Mouse (Mus musculus) CH12.LX (cell line): ENCODE measurements around the gene Jak1. TPM values are rescaled to one million over a fixed set of nuclear protein-coding genes. Genes with fewer than 3 reads are reported as not detected.

Source experiments
- DNase-seq: peaks from one replicate; pipeline ENCODE4 v3.0.0-alpha.2; 2013; ENCODE audit errors: extremely low read depth
- H3K27ac ChIP-seq: 2 replicates; pipeline ENCODE4 v1.5.1; 2012; ENCODE audit warnings: low read depth, mild to moderate bottlenecking, control low read depth, moderate library complexity; ENCODE audit not compliant: insufficient read depth
- H3K27me3 ChIP-seq: replicated peaks from 2 replicates; pipeline ENCODE3; 2012; ENCODE audit warnings: inconsistent platforms
- H3K36me3 ChIP-seq, 2 experiments: replicated peaks in 1 of 2; 2 replicates each; pipeline versions ENCODE3 to v1.6.1; 2012; ENCODE audit warnings: inconsistent platforms in 1 of 2, low read length in 1 of 2, mild to moderate bottlenecking in 1 of 2, mixed read lengths in 1 of 2, moderate library complexity in 1 of 2; ENCODE audit not compliant: control insufficient read depth in 1 of 2, insufficient read depth in 1 of 2
- H3K4me1 ChIP-seq, 2 experiments: 2 replicates each; pipeline ENCODE4 v1.6.1; 2012; ENCODE audit warnings: inconsistent platforms in 1 of 2, moderate library complexity in 1 of 2; ENCODE audit not compliant: insufficient read depth in 2 of 2, control insufficient read depth in 1 of 2
- H3K4me2 ChIP-seq: 2 replicates; pipeline ENCODE4 v1.6.1; 2012; ENCODE audit warnings: low read depth, mild to moderate bottlenecking, control low read depth; ENCODE audit not compliant: poor library complexity, insufficient read depth, severe bottlenecking
- H3K4me3 ChIP-seq, 3 experiments: fragments of 150-350 bp in 1 of 3; sonication (generic) in 1 of 3; replicated peaks in 1 of 3; 2 replicates each; pipeline versions ENCODE3 to v1.5.1; 2011 to 2012; ENCODE audit warnings: low read depth in 2 of 3, low read length in 2 of 3, mild to moderate bottlenecking in 2 of 3, moderate library complexity in 2 of 3, control low read depth in 1 of 3, improper control_type of control experiment in 1 of 3, inconsistent platforms in 1 of 3, mixed read lengths in 1 of 3; ENCODE audit not compliant: poor library complexity in 1 of 3
- H3K79me2 ChIP-seq: replicated peaks from 2 replicates; pipeline ENCODE4 v1.6.1; 2012; ENCODE audit warnings: mild to moderate bottlenecking, moderate library complexity; ENCODE audit not compliant: control insufficient read depth, poor library complexity, insufficient read depth, severe bottlenecking; ENCODE audit errors: extremely low read depth
- H3K9ac ChIP-seq: 2 replicates; pipeline ENCODE4 v1.6.1; 2012; ENCODE audit warnings: low read depth, mild to moderate bottlenecking, control low read depth, moderate library complexity; ENCODE audit not compliant: insufficient read depth
- H3K9me3 ChIP-seq: replicated peaks from 2 replicates; pipeline ENCODE3; 2012; ENCODE audit warnings: low read length, inconsistent platforms, mixed read lengths
- CHD1 ChIP-seq: IDR thresholded peaks from 2 replicates; pipeline ENCODE4 v1.6.1; 2012; ENCODE audit warnings: low read depth, low read length, improper control_type of control experiment, inconsistent platforms
- CHD2 ChIP-seq: IDR thresholded peaks from 2 replicates; pipeline ENCODE4 v1.6.1; 2011; ENCODE audit warnings: low read length, improper control_type of control experiment
- E2F4 ChIP-seq: IDR thresholded peaks from 2 replicates; pipeline ENCODE4 v1.6.1; 2011; ENCODE audit warnings: low read depth, low read length, improper control_type of control experiment; ENCODE audit not compliant: insufficient replicate concordance
- ELF1 ChIP-seq: IDR thresholded peaks from 2 replicates; pipeline ENCODE4 v1.6.1; 2014; ENCODE audit warnings: low read depth, mild to moderate bottlenecking, inconsistent platforms, low read length, improper control_type of control experiment
- EP300 ChIP-seq: IDR thresholded peaks from 2 replicates; pipeline ENCODE4 v1.6.1; 2011; ENCODE audit warnings: low read length, improper control_type of control experiment
- IRF4 ChIP-seq: IDR thresholded peaks from 2 replicates; pipeline ENCODE4 v1.6.1; 2014; ENCODE audit warnings: low read depth, mild to moderate bottlenecking, inconsistent platforms, low read length, improper control_type of control experiment
- JUN ChIP-seq: IDR thresholded peaks from 2 replicates; pipeline ENCODE4 v1.6.1; 2011; ENCODE audit warnings: low read depth, mild to moderate bottlenecking, low read length, improper control_type of control experiment, moderate library complexity; ENCODE audit not compliant: insufficient read depth
- JUND ChIP-seq: conservative IDR thresholded peaks from 2 replicates; pipeline ENCODE4 v1.6.1; 2011; ENCODE audit warnings: low read depth, low read length, improper control_type of control experiment
- MAX ChIP-seq: IDR thresholded peaks from 2 replicates; pipeline ENCODE4 v1.6.1; 2011; ENCODE audit warnings: low read length, improper control_type of control experiment
- MAZ ChIP-seq: IDR thresholded peaks from 2 replicates; pipeline ENCODE4 v1.6.1; 2012; ENCODE audit warnings: low read depth, mild to moderate bottlenecking, inconsistent platforms, low read length, improper control_type of control experiment, moderate library complexity
- MXI1 ChIP-seq: IDR thresholded peaks from 2 replicates; pipeline ENCODE4 v1.6.1; 2011; ENCODE audit warnings: mild to moderate bottlenecking, low read depth, low read length, improper control_type of control experiment
- POLR2A ChIP-seq: IDR thresholded peaks from 2 replicates; pipeline ENCODE4 v1.6.1; 2011; ENCODE audit warnings: low read depth, mild to moderate bottlenecking, improper control_type of control experiment, low read length
- RCOR1 ChIP-seq: conservative IDR thresholded peaks from 2 replicates; pipeline ENCODE4 v1.6.1; 2012; ENCODE audit warnings: low read depth, mild to moderate bottlenecking, inconsistent platforms, low read length, improper control_type of control experiment
- SIN3A ChIP-seq: IDR thresholded peaks from 2 replicates; pipeline ENCODE4 v1.6.1; 2012; ENCODE audit warnings: low read length, improper control_type of control experiment, inconsistent platforms
- SMC3 ChIP-seq: IDR thresholded peaks from 2 replicates; pipeline ENCODE4 v1.6.1; 2011; ENCODE audit warnings: low read depth, low read length, improper control_type of control experiment
- USF2 ChIP-seq: conservative IDR thresholded peaks from 2 replicates; pipeline ENCODE4 v1.6.1; 2011; ENCODE audit warnings: low read depth, low read length, improper control_type of control experiment
- ZC3H11A ChIP-seq: IDR thresholded peaks from 2 replicates; pipeline ENCODE4 v1.6.1; 2012; ENCODE audit warnings: low read depth, mild to moderate bottlenecking, inconsistent platforms, low read length, improper control_type of control experiment
- ZNF384 ChIP-seq: IDR thresholded peaks from 2 replicates; pipeline ENCODE4 v1.6.1; 2012; ENCODE audit warnings: low read depth, low read length, improper control_type of control experiment, inconsistent platforms
- dilution Hi-C: fragments of 300-500 bp; cut with MboI; formaldehyde crosslinking; loops from 2 replicates; pipeline ENCODE4 v1.14.3; 2020; ENCODE audit warnings: low sequenced_read_pairs; ENCODE audit not compliant: extremely low pct_unique_long_range_greater_than_20kb, extremely low pct_ligation_motif_present
- in situ Hi-C: fragments of 300-500 bp; cut with MboI; formaldehyde crosslinking; loops from 3 replicates; pipeline ENCODE4 v1.14.3; 2019; ENCODE audit warnings: low sequenced_read_pairs, low pct_ligation_motif_present, low pct_unique_long_range_greater_than_20kb, mixed read lengths
- polyA plus RNA-seq: library from polyadenylated mRNA; unstranded; fragments of >175 nt; gene quantifications from 2 replicates; pipeline ENCODE4 v1.2.1, GENCODE M21; 2012; ENCODE audit warnings: low read depth; ENCODE audit not compliant: insufficient read length
- total RNA-seq, 2 experiments: library from RNA; depleted of rRNA; stranded (reverse); fragments of 300-350 nt in 1 of 2; fragments of >200 nt in 1 of 2; gene quantifications; 2 replicates each; pipeline ENCODE4 v1.2.3; 2012 to 2014

Jak1 gene
- total and polyA plus RNA-seq, 3 experiments: 28.6 to 51.4 (median 33.9) TPM

DNA sequence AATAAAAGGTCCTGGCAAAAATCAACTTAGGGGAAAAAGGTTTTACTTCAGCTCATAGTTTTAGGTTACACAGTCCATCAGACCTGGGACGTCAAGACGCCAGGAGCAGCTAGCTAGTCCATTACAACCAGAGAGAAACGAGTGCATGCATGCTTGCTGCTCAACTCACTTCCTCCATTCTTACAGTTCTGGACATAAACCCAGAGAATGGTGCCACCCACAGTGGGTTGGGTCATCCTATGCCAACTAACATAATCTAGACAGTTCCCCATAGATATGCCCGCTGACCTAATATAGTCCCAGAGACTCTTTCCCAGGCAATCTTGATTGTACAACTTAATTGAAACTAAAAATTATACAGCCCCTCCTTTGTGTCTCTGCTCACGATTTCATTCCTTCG, 47.0 kb upstream of the Jak1 start:
- H3K27me3 ChIP-seq: peaks cover 17% of the 10 kb centered on the region
- H3K36me3 ChIP-seq: no peaks in the 10 kb centered on the region
- H3K4me3 ChIP-seq: no peak overlapping the region
- H3K4me2 ChIP-seq: no peak overlapping the region
- H3K79me2 ChIP-seq: no peaks in the 10 kb centered on the region
- dilution Hi-C loops: no loop called here
- no peak for DNase-seq
- no peak overlapping the region for H3K27ac ChIP-seq
- no peaks in the 10 kb centered on the region for H3K4me1 ChIP-seq
- in situ Hi-C loops: no loop called here
- H3K9me3 ChIP-seq: no peaks in the 10 kb centered on the region
- no peak overlapping the region for H3K9ac ChIP-seq
- TF ChIP-seq SMC3 (no peak), CHD1 (no peak), USF2 (no peak), IRF4 (no peak), MAZ (no peak), POLR2A (no peak)
- TF ChIP-seq, all 38 proteins: peak for 0

DNA sequence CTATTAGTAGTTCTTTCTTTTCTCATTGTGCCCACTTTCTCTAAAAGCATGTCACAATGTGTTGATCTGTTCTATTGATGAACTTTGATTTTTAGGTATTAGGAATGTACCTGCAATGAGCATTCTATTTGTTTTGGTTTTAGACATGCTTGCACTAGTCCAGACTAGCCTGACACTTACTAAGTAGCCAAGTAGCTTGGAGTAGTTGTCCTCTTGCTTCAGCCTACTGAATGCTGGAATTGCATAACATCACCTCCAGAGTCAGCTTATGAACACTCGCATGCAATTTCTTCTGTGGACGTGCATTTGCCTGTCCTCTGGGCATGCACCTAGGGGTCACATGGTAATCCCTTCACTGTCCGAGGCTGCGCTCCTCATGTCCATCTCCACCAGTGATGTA, 43.1 kb upstream of the Jak1 start:
- DNase-seq: no peak
- Histone ChIP-seq H3K27ac (no peak overlapping the region), H3K36me3 (no peaks in the 10 kb centered on the region), H3K4me2 (no peak overlapping the region), H3K4me1 (peaks cover 0 to 2% of the 10 kb centered on the region in 2 experiments; a peak in 1 of 4 replicates), H3K4me3 (no peak overlapping the region), H3K27me3 (peaks cover 12% of the 10 kb centered on the region), H3K9me3 (no peaks in the 10 kb centered on the region), H3K79me2 (no peaks in the 10 kb centered on the region), H3K9ac (no peak overlapping the region)
- no peak for TF ChIP-seq MXI1
- TF ChIP-seq MAX: no peak
- TF ChIP-seq MAZ: no peak
- no peak for TF ChIP-seq JUND
- TF ChIP-seq SIN3A: no peak
- TF ChIP-seq CHD2: no peak
- no peak for TF ChIP-seq SMC3
- TF ChIP-seq ZC3H11A: no peak
- no peak for TF ChIP-seq ELF1
- TF ChIP-seq POLR2A: no peak
- no peak for TF ChIP-seq EP300
- TF ChIP-seq ZNF384: no peak
- no peak for TF ChIP-seq RCOR1
- no peak for TF ChIP-seq JUN
- no peak for TF ChIP-seq E2F4
- in situ Hi-C loops (no loop called here), dilution Hi-C loops (no loop called here)
